Mouse (Mus musculus): ENCODE data around the gene Bmp2.

Bmp2 gene

GRCm38 (mm10) chr2:133552031-133552841, at the start of gene Bmp2:
Gene Bmp2 (plus strand): TSS chr2:133552159.
- peak; percentile 66 for DNase-seq

- DNase-seq = no peak
Measured at GRCm38 (mm10) chr2:133505678-133506077, 46.3 kb upstream of the Bmp2 start.

- DNase-seq = no peak
Measured at GRCm38 (mm10) chr2:133507045-133507444, 44.9 kb upstream of the Bmp2 start.

GRCm38 (mm10) chr2:133509141-133509540, 42.8 kb upstream of the Bmp2 start:
- DNase-seq = no peak

GRCm38 (mm10) chr2:133511011-133511779, 40.8 kb upstream of the Bmp2 start:
- no peak for DNase-seq

- DNase-seq = no peak
Measured at GRCm38 (mm10) chr2:133516331-133517046, 35.5 kb upstream of the Bmp2 start.

GRCm38 (mm10) chr2:133517867-133518266, 34.1 kb upstream of the Bmp2 start:
- DNase-seq = no peak

- DNase-seq = no peak
Measured at GRCm38 (mm10) chr2:133521193-133521592, 30.8 kb upstream of the Bmp2 start.

GRCm38 (mm10) chr2:133522121-133522520, 29.8 kb upstream of the Bmp2 start:
- no peak for DNase-seq

GRCm38 (mm10) chr2:133525621-133526181, 26.3 kb upstream of the Bmp2 start:
- DNase-seq = no peak

- DNase-seq = no peak
Measured at GRCm38 (mm10) chr2:133529396-133529795, 22.6 kb upstream of the Bmp2 start.

- no peak for DNase-seq
Measured at GRCm38 (mm10) chr2:133533073-133533472, 18.9 kb upstream of the Bmp2 start.

GRCm38 (mm10) chr2:133535481-133535880, 16.5 kb upstream of the Bmp2 start:
- no peak for DNase-seq

- no peak for DNase-seq
Measured at GRCm38 (mm10) chr2:133536812-133537211, 15.1 kb upstream of the Bmp2 start.

- DNase-seq = no peak
Measured at GRCm38 (mm10) chr2:133540702-133541101, 11.3 kb upstream of the Bmp2 start.

- peak; percentile 58 for DNase-seq
Measured at GRCm38 (mm10) chr2:133550238-133550682, 1.7 kb upstream of the Bmp2 start.

GRCm38 (mm10) chr2:133552842-133553465, 995 bp downstream of the Bmp2 start:
- peak; percentile 34 for DNase-seq

- DNase-seq = no peak
Measured at GRCm38 (mm10) chr2:133553911-133554285, 1.9 kb downstream of the Bmp2 start.

GRCm38 (mm10) chr2:133554286-133555021, 2.5 kb downstream of the Bmp2 start:
- DNase-seq = peak; percentile 17

GRCm38 (mm10) chr2:133564248-133564886, 12.4 kb downstream of the Bmp2 start:
- DNase-seq = no peak

- no peak for DNase-seq
Measured at GRCm38 (mm10) chr2:133565424-133565823, 13.5 kb downstream of the Bmp2 start.
